Mouse (Mus musculus) liver, embryonic 14.5 days (tissue): ENCODE data around the gene Mcmbp. TPM values are rescaled to one million over a fixed set of nuclear protein-coding genes. Genes with fewer than 3 reads are reported as not detected.

Experiments used
- ATAC-seq: fragments of 200-750 bp; cut with Nextera tagmentation; 2 replicates; pipeline ENCODE4 v1.8.0; 2017; ENCODE audit warnings: moderate number of reproducible peaks, mild to moderate bottlenecking, moderate library complexity; ENCODE audit not compliant: insufficient read depth
- DNase-seq, 3 experiments: peaks; one replicate each; pipeline ENCODE4 v3.0.0-alpha.2; 2012 to 2013; ENCODE audit warnings: low read depth in 3 of 3, low spot score in 3 of 3
- H3K27ac ChIP-seq: fragments of 300-500 bp; sonication (generic); 2 replicates; pipeline ENCODE4 v1.5.1; 2014; ENCODE audit warnings: moderate library complexity, mild to moderate bottlenecking, control low read depth, inconsistent platforms
- H3K27me3 ChIP-seq: fragments of 300-500 bp; sonication (generic); 2 replicates; pipeline ENCODE4 v1.6.1; 2014; ENCODE audit warnings: mild to moderate bottlenecking, low read length, moderate library complexity; ENCODE audit not compliant: control insufficient read depth, insufficient read depth
- H3K36me3 ChIP-seq: fragments of 300-500 bp; sonication (generic); replicated peaks from 2 replicates; pipeline ENCODE4 v1.6.1; 2014; ENCODE audit warnings: low read depth; ENCODE audit not compliant: control insufficient read depth, insufficient read depth
- H3K4me1 ChIP-seq, 2 experiments: fragments of 200-500 bp in 1 of 2; fragments of 300-500 bp in 1 of 2; sonication (generic) in 1 of 2; replicated peaks; 2 replicates each; pipeline ENCODE4 v1.6.1; 2012 to 2014; ENCODE audit warnings: antibody characterized with exemption in 1 of 2, inconsistent platforms in 1 of 2, low read length in 1 of 2; ENCODE audit not compliant: control insufficient read depth in 2 of 2, insufficient read depth in 2 of 2
- H3K4me2 ChIP-seq: fragments of 300-500 bp; sonication (generic); 2 replicates; pipeline ENCODE4 v1.6.1; 2014; ENCODE audit warnings: low read depth, mild to moderate bottlenecking, control low read depth, moderate library complexity
- H3K4me3 ChIP-seq, 2 experiments: fragments of 200-500 bp in 1 of 2; fragments of 300-500 bp in 1 of 2; sonication (generic) in 1 of 2; 2 replicates each; pipeline ENCODE4 v1.5.1; 2012 to 2014; ENCODE audit warnings: low read depth in 2 of 2, low read length in 2 of 2, mild to moderate bottlenecking in 2 of 2, control low read depth in 1 of 2, inconsistent platforms in 1 of 2, moderate library complexity in 1 of 2; ENCODE audit not compliant: insufficient read depth in 1 of 2
- H3K9ac ChIP-seq: fragments of 300-500 bp; sonication (generic); replicated peaks from 2 replicates; pipeline ENCODE4 v1.6.1; 2014; ENCODE audit warnings: mild to moderate bottlenecking, control low read depth, moderate library complexity
- H3K9me3 ChIP-seq: fragments of 300-500 bp; sonication (generic); 2 replicates; pipeline ENCODE4 v1.6.1; 2016; ENCODE audit warnings: low read length, mixed read lengths; ENCODE audit not compliant: control insufficient read depth
- CTCF ChIP-seq: IDR thresholded peaks from 2 replicates; pipeline ENCODE4 v1.5.1; 2016; ENCODE audit warnings: antibody characterized with exemption, low read depth, control low read depth
- EP300 ChIP-seq: IDR thresholded peaks from 2 replicates; pipeline ENCODE4 v1.6.1; 2016; ENCODE audit warnings: antibody characterized with exemption, low read depth
- WGBS: fragments of 180-500 bp; shearing (Covaris S2); extraction: QIAGEN DNeasy Blood & Tissue Kit; methylation state at CpG from one replicate; pipeline ENCODE4 v1.1.7; 2014; ENCODE audit not compliant: insufficient replicate concordance; 5-methylcytosine and 5-hydroxymethylcytosine counted together
- polyA plus RNA-seq, 2 experiments: library from polyadenylated mRNA; depleted of rRNA in 1 of 2; stranded (reverse) in 1 of 2; unstranded in 1 of 2; fragments of >200 nt; fragmentation: Nextera tagmentation in 1 of 2; extraction: Ambion mirVana in 1 of 2; gene quantifications; 2 replicates each; pipeline versions ENCODE4 v1.2.1 to v1.2.3; 2012 to 2014

The Mcmbp gene
- polyA plus RNA-seq, 2 experiments = 12.6 to 22.0 TPM

GRCm38 (mm10) chr7:128766696-128767095 is 26.4 kb upstream of the Mcmbp start:
- Histone ChIP-seq H3K9me3 (no peaks in the 10 kb centered on the region), H3K4me3 (no peak overlapping the region), H3K27ac (no peak overlapping the region), H3K27me3 (no peaks in the 10 kb centered on the region), H3K4me2 (no peak overlapping the region), H3K9ac (no peak overlapping the region), H3K36me3 (peaks cover 75% of the 10 kb centered on the region), H3K4me1 (no peaks in the 10 kb centered on the region)
- no peak for TF ChIP-seq EP300
- no peak for TF ChIP-seq CTCF
- no peak for ATAC-seq
- DNase-seq = no peak

DNA sequence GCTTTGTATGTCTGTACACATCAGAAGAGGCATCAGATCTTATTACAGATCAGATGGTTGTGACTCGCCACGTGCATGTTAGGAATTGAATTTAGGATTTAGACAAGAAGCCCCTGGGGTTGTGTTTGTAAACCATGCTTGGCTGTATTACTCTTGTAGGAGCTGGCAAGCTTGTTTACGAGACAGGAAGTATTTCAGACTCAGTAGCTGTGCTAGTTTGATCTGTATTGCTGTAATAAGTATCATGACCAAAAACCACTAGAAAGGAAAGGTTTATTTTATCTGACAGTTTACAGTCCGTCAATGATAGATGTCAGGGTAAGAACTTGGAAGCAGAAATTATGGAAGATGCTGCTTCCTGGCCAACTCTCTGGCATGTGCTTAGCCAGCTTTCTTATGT is 18.7 kb upstream of the Mcmbp start:
- Histone ChIP-seq H3K27me3 (no peaks in the 10 kb centered on the region), H3K4me2 (no peak overlapping the region), H3K36me3 (peaks cover 80% of the 10 kb centered on the region), H3K27ac (no peak overlapping the region), H3K4me1 (no peaks in the 10 kb centered on the region), H3K9me3 (no peaks in the 10 kb centered on the region), H3K9ac (no peak overlapping the region), H3K4me3 (no peak overlapping the region)
- TF ChIP-seq CTCF = no peak
- no peak for TF ChIP-seq EP300
- ATAC-seq (no peak), DNase-seq (no peak)
- WGBS = 86% methylated on average over 4 of the region's 4 CpGs

- no peak for TF ChIP-seq CTCF
- no peak for TF ChIP-seq EP300
These were observed 15.1 kb upstream of the Mcmbp start for GRCm38 (mm10) chr7:128755396-128755795.

DNA sequence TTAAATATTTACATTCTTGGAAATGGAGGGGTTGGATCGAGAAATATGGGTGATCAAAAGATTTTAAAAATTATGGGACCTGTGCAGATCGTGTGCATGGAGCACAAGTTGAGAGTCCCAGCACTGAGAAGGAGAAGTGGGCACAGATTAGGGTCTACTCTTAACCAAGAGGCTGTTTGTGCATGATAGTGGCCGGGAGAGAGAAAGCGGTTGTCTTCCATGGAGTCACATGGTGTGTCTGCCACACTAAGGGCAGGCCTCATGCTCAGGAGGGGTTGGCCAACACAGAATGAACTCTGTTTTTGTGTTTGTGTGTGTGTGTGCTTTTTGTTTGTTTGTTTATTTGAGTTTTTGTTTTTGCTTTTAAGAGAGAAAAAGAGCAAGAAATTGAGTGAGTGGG is 11.7 kb upstream of the Mcmbp start:
- H3K27me3 ChIP-seq = no peaks in the 10 kb centered on the region
- no peak overlapping the region for H3K9ac ChIP-seq
- TF ChIP-seq EP300 (no peak), CTCF (no peak)
- H3K4me3 ChIP-seq = no peak overlapping the region
- no peak overlapping the region for H3K4me2 ChIP-seq
- H3K9me3 ChIP-seq = no peaks in the 10 kb centered on the region
- DNase-seq = no peak
- no peak overlapping the region for H3K27ac ChIP-seq
- ATAC-seq = no peak
- WGBS = 44% methylated on average over 4 of the region's 4 CpGs
- H3K4me1 ChIP-seq = peaks cover 21 to 22% of the 10 kb centered on the region in 2 experiments
- peaks cover 58% of the 10 kb centered on the region for H3K36me3 ChIP-seq

More at GRCm38 (mm10) chr7:128755396-128755795, 15.1 kb upstream of the Mcmbp start:
- Histone ChIP-seq H3K4me1 (no peaks in the 10 kb centered on the region), H3K27me3 (no peaks in the 10 kb centered on the region), H3K27ac (no peak overlapping the region), H3K4me2 (no peak overlapping the region), H3K4me3 (no peak overlapping the region), H3K9ac (no peak overlapping the region), H3K9me3 (no peaks in the 10 kb centered on the region), H3K36me3 (peaks cover 79% of the 10 kb centered on the region)
- DNase-seq (no peak), ATAC-seq (no peak)
- 78% methylated on average over 1 of the region's 1 CpGs for WGBS

DNA sequence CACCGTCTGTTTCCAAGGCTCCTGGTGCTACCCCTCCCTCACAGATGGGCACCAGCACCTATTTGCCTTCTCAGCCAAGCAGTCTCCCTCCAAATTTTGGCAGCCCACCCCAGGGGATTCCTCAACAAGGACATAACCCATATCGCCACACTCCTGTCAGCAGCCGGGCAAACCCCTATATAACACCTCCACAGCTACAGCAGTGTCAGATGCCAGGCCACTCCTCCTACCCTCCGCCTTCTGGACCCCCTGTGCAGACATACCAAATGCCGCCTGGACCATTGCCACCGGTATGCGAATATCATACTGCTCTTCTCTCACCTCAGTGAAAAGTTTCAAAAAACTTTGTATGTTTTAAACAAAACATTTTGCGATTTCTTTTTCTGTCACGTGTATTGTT is 10.0 kb upstream of the Mcmbp start:
- no peak overlapping the region for H3K27ac ChIP-seq
- no peaks in the 10 kb centered on the region for H3K9me3 ChIP-seq
- WGBS = 87% methylated on average over 9 of the region's 9 CpGs
- ATAC-seq = no peak
- H3K27me3 ChIP-seq = no peaks in the 10 kb centered on the region
- no peak overlapping the region for H3K9ac ChIP-seq
- TF ChIP-seq EP300 = no peak
- no peak for TF ChIP-seq CTCF
- H3K4me1 ChIP-seq = peaks cover 31 to 32% of the 10 kb centered on the region in 2 experiments
- H3K4me2 ChIP-seq = no peak overlapping the region
- peaks cover 47% of the 10 kb centered on the region for H3K36me3 ChIP-seq
- no peak overlapping the region for H3K4me3 ChIP-seq
- no peak for DNase-seq
